Mouse (Mus musculus): ENCODE data around the gene Rbm26. TPM values are rescaled to one million over a fixed set of nuclear protein-coding genes. Genes with fewer than 3 reads are reported as not detected.

Rbm26 gene
- polyA plus RNA-seq (2016; fragmentation: Nextera tagmentation; extraction: Ambion mirVana), result 43.7 and 48.2 TPM in 2 replicates

DNA sequence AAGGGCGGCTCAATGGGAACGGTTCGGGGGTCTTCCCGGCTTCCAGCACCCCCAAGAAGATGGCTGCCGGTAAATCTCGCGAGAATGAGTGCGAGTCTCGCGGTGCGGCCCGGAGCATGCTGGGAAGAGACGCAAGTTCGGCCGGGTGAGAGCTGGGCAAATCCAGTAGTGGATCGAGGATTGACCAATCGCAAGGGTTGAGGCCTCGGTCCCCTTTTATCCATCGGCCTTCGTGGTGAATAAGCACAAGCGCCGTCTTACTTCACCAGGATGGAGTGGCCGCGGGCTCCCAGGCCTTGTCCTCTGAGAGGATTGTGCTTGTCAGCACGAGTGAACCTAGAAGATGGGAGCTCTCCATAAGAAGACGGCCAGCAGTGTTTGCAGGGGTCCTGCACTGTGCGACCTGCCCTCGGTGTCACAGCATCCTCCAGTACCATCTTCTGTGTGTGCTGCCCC lies at the start of gene Rbm26:
TSS of gene Rbm26 (minus strand) at position 90 of the 456 bp plus-strand sequence.
- Histone ChIP-seq H3K27ac (peak within 1 kb of the TSS; percentile 96), H3K4me3 (replicated peaks) (peak within 1 kb of the TSS; percentile 99), H3K9ac (peak within 1 kb of the TSS; percentile 100), H3K36me3 (replicated peaks) (no peaks in the 10 kb centered on the region), H3K27me3 (no peaks in the 10 kb centered on the region), H3K4me1 (peaks cover 26% of the 10 kb centered on the region), H3K9me3 (no peaks in the 10 kb centered on the region), H3K4me2 (peak within 1 kb of the TSS; percentile 82)
- ATAC-seq (ENCODE audit: low FRiP score), result peak; percentile 98
- WGBS, result under 1% methylated on average over 28 of the region's 28 CpGs

DNA sequence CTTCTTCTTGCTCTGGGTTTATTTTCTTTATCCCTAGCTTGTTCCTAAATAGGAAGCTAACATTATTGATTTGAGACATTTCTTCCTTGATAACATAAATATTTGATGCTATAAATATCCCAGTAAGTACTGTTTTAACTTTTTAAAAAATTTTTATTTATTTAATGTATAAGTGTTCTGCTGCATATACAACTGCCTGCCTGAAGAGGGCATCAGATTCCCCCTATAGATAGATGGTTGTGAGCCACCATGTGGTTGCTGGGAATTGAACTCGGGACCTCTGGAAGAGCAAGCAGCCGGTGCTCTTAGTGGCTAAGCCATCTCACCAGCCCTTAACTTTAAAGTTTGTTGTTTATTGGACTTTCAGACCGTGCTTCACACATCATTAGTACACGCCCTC lies 48.7 kb upstream of the Rbm26 start:
- 88% methylated on average over 4 of the region's 4 CpGs for whole genome bisulfite sequencing
- Histone ChIP-seq H3K27me3 (no peaks in the 10 kb centered on the region), H3K4me3 (replicated peaks) (no peak overlapping the region), H3K4me1 (no peaks in the 10 kb centered on the region), H3K36me3 (replicated peaks) (no peaks in the 10 kb centered on the region), H3K27ac (no peak overlapping the region), H3K9me3 (no peaks in the 10 kb centered on the region), H3K4me2 (no peak overlapping the region), H3K9ac (no peak overlapping the region)
- ATAC-seq (ENCODE audit: low FRiP score), result no peak

DNA sequence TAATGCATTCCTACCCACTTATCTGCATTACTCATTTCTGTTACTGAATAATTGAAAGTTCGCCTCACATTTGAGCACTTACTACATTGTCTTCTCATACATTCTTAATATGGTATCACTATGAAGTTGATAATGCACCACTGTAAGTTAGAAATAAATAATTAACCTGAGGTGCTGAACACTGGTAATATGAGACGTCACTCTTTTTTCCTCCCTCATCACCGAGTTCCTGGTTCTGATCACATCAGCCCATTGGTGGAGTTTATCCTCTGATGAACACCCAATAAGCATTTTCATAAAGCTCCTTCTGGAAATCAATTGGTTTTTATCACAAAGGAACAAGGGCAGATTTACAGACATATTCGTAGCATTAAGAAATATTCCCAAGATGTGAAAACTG lies 45.1 kb upstream of the Rbm26 start:
- Histone ChIP-seq H3K4me1 (no peaks in the 10 kb centered on the region), H3K4me3 (replicated peaks) (no peak overlapping the region), H3K9me3 (no peaks in the 10 kb centered on the region), H3K27me3 (no peaks in the 10 kb centered on the region), H3K36me3 (replicated peaks) (no peaks in the 10 kb centered on the region), H3K27ac (no peak overlapping the region), H3K9ac (no peak overlapping the region), H3K4me2 (no peak overlapping the region)
- 86% methylated on average over 4 of the region's 4 CpGs for WGBS
- no peak for ATAC-seq (ENCODE audit: low FRiP score)

DNA sequence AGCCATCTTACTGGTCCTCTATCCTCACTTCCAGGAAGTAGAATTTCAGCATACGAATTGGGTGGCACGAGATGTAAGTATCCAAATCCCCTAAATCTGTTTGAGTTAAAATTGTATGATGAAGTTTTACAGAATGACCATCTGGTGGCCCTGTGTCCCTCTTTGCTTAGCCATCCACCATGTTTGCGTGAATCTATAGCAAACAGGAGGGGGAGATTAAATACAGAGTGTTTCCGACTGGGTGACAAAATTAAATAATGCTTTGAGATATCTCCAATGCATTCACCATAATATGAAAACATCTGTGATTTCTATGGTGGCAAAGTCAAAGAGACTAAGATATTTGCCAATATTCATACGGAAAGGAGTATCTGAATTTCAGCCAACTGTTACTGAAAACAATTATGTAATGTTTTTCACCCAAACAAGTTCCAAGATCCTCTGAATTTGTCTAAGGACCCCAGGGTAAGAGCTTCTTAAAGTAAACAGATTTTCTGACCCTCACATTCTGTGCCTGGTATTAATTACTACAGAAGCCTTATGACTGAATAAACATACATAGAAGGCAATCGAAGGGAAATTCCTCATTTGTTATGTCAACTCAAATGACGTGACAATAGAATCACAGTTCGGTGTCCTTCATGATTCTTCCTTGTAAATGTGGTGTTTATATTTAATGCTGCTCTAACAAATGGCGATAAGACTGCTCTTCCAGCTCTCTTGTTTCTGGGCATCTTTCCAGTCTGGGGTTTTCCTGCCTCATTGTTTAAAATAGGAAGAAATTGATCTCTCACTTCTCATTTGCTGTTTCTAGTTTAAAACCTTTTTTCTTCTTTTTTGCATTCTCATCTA lies 42.6 kb upstream of the Rbm26 start:
- H3K27me3 ChIP-seq, result no peaks in the 10 kb centered on the region
- 83% methylated on average over 9 of the region's 9 CpGs for WGBS
- no peak overlapping the region for H3K4me2 ChIP-seq
- no peak overlapping the region for H3K27ac ChIP-seq
- H3K36me3 ChIP-seq (replicated peaks), result no peaks in the 10 kb centered on the region
- H3K4me1 ChIP-seq, result no peaks in the 10 kb centered on the region
- H3K4me3 ChIP-seq (replicated peaks), result no peak overlapping the region
- H3K9me3 ChIP-seq, result no peaks in the 10 kb centered on the region
- ATAC-seq (ENCODE audit: low FRiP score), result no peak
- H3K9ac ChIP-seq, result no peak overlapping the region

DNA sequence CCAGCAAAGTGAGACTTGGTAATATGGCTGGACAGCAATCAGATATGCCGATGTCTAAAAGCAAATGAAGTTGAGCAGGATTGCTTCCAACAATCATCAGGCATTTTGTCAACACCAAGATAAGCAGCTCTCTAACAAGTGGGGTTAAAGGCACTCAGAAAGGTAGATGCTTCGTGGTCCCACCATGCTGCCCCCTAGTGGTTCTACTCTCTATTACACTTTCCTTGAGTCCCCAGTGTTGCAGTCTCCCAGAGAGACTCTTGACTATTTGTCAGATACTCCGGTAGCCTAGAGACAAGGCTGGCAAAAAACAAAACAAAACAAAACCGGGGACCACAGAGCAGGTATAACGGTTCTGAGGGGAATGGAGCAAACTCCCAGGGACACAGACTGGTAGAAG lies 21.3 kb upstream of the Rbm26 start:
- WGBS, result 57% methylated on average over 5 of the region's 5 CpGs
- Histone ChIP-seq H3K27ac (no peak overlapping the region), H3K36me3 (replicated peaks) (no peaks in the 10 kb centered on the region), H3K9me3 (no peaks in the 10 kb centered on the region), H3K4me3 (replicated peaks) (no peak overlapping the region), H3K27me3 (no peaks in the 10 kb centered on the region), H3K4me2 (no peak overlapping the region), H3K9ac (no peak overlapping the region), H3K4me1 (no peaks in the 10 kb centered on the region)
- no peak for ATAC-seq (ENCODE audit: low FRiP score)

DNA sequence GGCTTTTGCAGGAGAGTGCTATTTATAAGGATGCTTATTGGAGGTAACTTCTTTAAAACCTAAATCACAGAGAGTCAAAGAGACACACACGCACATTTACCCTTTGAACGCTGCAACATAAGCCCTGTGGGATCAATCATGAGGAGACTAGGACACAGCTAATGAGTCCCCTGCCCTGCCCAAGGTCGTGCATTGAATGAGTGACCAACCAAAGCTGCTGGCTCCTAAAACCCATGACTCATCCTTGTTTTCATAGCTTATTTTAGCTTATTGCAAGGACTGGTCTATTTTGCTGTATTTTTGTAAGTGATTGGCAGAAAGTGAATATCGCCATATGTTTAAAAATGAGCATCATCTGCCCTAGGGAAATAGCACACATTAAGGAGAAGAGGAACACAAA lies 17.6 kb upstream of the Rbm26 start:
- H3K27me3 ChIP-seq, result no peaks in the 10 kb centered on the region

DNA sequence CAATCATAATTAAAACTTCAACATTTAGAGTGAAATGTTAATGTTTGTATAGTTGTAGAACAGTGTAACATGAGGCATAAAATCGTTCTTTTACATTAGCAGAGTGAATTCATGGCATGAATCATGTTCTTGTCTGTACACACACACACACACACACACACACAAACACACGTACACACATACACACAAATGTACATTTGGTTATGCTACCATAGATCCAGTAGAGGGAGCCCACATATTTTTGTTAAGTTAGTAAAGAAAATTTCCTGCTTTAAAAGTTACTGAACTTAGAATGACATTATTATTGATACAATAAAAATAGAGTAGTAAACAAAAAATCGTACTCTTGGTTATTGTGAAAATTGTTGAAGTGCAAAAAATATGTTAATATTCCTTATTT lies 7.7 kb upstream of the Rbm26 start:
- Histone ChIP-seq H3K9ac (no peak overlapping the region), H3K4me2 (no peak overlapping the region), H3K4me3 (replicated peaks) (no peak overlapping the region), H3K4me1 (no peaks in the 10 kb centered on the region), H3K27ac (no peak overlapping the region), H3K36me3 (replicated peaks) (no peaks in the 10 kb centered on the region), H3K9me3 (no peaks in the 10 kb centered on the region), H3K27me3 (no peaks in the 10 kb centered on the region)
- WGBS, result 75% methylated on average over 3 of the region's 3 CpGs
- ATAC-seq (ENCODE audit: low FRiP score), result no peak

More for the DNA sequence above, 17.6 kb upstream of the Rbm26 start:
- Histone ChIP-seq H3K9ac (no peak overlapping the region), H3K4me3 (replicated peaks) (no peak overlapping the region), H3K4me2 (no peak overlapping the region), H3K27ac (no peak overlapping the region), H3K4me1 (no peaks in the 10 kb centered on the region), H3K36me3 (replicated peaks) (no peaks in the 10 kb centered on the region), H3K9me3 (no peaks in the 10 kb centered on the region)
- WGBS, result 63% methylated on average over 4 of the region's 4 CpGs
- no peak for ATAC-seq (ENCODE audit: low FRiP score)

DNA sequence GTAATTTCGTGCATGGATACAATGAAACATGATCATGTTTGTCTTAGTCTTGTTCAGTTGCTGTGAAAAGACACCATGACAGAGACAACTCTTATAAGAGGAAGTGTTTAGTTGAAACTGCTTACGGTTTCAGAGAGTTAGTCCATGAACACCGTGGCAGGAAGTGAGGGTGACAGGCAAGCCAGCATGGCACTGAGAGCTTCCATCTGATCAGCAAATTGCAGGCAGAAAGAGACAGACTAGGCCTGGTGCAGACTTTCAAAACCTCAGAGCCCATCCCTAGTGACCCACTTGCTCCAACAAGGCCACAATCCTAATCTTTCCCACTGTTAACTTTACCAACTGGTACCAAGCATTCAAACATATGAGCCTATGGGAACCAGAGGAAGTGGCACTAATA lies 5.7 kb upstream of the Rbm26 start:
- Histone ChIP-seq H3K27ac (no peak overlapping the region), H3K9ac (no peak overlapping the region), H3K36me3 (replicated peaks) (no peaks in the 10 kb centered on the region), H3K4me1 (no peaks in the 10 kb centered on the region; the same call in 1 of the 2 replicates), H3K4me3 (replicated peaks) (no peak overlapping the region), H3K9me3 (no peaks in the 10 kb centered on the region), H3K4me2 (no peak overlapping the region), H3K27me3 (no peaks in the 10 kb centered on the region)
- no peak for ATAC-seq (ENCODE audit: low FRiP score)
- WGBS, result 84% methylated on average over 3 of the region's 3 CpGs

DNA sequence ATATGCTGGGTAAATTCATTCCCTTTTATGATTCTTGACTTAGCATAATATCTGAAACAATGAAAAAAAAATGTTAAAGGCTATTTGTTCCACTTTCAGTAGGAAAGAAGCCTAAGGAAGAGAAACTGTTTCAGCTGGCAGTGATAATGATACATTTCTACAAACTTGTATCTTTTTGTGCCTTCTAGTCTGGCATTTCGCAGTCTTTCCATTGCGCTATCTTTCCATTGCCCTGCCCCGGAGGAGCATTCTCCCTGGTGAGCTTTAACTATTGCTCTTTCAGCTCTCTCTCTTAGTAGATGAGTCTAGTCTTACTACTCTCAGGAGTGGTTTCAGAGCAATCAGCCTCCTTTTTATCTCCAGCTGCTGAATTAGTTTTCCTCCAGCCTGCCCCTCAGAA lies 2.6 kb upstream of the Rbm26 start:
- Histone ChIP-seq H3K36me3 (replicated peaks) (no peaks in the 10 kb centered on the region), H3K9me3 (no peaks in the 10 kb centered on the region)
- 95% methylated on average over 3 of the region's 3 CpGs for WGBS

DNA sequence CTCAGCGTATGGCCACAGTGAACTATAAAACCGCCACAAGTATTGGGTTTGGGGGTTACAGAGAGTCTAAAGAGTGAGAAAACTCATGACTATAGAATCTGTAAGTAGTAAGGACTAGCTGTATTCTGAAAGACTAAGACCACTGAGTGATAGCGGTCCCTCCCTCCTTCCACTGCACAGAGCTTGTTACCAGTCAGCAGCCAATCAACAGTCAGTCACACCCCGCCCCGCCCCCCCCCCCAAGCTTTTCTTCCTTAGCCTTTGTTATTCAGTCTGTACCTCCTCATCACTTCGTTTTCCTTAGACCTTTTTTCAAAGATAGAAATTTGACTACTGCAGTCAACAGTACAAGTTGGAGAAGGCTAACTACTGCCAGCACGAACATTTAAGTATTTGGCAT lies 1.9 kb upstream of the Rbm26 start:
- H3K9me3 ChIP-seq, result no peaks in the 10 kb centered on the region
- 65% methylated on average over 6 of the region's 7 CpGs for WGBS
- peaks cover 16% of the 10 kb centered on the region for H3K4me1 ChIP-seq
- no peaks in the 10 kb centered on the region for H3K36me3 ChIP-seq (replicated peaks)
- ATAC-seq (ENCODE audit: low FRiP score), result no peak
- no peak overlapping the region for H3K4me2 ChIP-seq
- H3K4me3 ChIP-seq (replicated peaks), result no peak overlapping the region
- H3K9ac ChIP-seq, result no peak overlapping the region
- no peak overlapping the region for H3K27ac ChIP-seq
- no peaks in the 10 kb centered on the region for H3K27me3 ChIP-seq

More for the DNA sequence above, 2.6 kb upstream of the Rbm26 start:
- Histone ChIP-seq H3K4me3 (replicated peaks) (no peak overlapping the region), H3K27ac (no peak overlapping the region), H3K4me2 (no peak overlapping the region), H3K4me1 (peaks cover 13% of the 10 kb centered on the region), H3K9ac (no peak overlapping the region), H3K27me3 (no peaks in the 10 kb centered on the region)
- no peak for ATAC-seq (ENCODE audit: low FRiP score)

DNA sequence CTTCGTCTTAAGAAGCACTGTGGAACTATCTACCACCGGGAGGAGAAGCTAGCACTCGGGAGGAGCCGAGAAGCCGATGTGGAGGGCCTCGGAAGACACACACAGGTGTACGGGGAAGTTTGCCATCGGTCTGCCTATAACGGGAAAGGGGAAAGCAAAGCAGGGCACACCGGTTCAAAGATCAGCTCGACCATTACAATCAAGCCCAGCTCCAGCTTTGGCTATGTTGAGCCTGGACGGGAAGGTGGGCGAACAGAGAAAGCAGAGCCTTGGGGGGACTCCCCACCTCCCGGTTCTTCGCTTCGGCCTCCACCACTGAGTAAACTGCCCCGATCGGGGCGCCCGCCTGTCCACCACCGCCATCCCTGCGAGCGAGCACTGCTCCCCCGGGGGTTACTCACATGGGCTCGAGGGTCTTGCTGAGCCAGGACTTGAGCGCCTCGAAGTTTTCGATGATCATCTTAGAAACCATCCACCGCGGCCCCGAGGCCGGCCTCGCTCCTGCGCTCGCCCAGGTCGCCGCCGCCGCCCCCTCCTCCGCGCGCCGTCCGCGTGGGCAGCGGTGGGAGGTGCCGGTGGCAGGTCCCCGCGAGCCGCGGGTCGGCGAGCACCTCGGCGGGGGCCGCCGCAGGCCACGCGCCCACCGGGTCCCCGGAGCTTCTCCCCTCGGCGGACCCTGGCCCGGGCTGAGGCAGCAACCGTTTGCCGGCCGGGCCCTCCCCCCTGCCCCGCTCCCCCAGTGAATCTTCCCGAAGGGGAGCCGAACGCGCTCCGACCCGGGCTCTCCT lies 552 bp downstream of the Rbm26 start:
- Histone ChIP-seq H3K27ac (peak overlapping the region; percentile 96), H3K4me2 (peak overlapping the region; percentile 82), H3K9me3 (no peaks in the 10 kb centered on the region), H3K4me3 (replicated peaks) (peak overlapping the region; percentile 99), H3K36me3 (replicated peaks) (no peaks in the 10 kb centered on the region), H3K9ac (peak overlapping the region; percentile 100), H3K27me3 (no peaks in the 10 kb centered on the region), H3K4me1 (peaks cover 27% of the 10 kb centered on the region)
- WGBS, result under 1% methylated on average over 51 of the region's 74 CpGs
- ATAC-seq (ENCODE audit: low FRiP score), result peak; percentile 89

DNA sequence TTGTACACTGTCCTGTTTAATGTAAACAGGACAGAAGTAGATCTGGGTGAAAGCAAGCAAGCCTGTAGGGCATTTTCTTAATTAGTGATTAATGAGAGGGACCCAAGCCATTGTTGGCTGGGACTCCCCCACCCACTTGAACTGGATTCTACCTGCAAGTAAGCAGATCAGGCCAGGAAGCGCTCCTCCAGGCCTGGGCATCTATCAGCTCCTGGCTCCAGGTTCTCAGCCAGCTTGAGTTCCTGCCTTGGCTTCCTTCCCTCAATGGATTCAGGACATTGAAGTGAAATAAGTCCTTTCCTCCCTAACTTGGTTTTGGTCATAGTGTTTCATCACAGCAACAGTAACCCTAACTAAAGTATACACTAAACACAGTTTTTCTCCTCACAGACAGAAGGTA lies 9.9 kb downstream of the Rbm26 start:
- Histone ChIP-seq H3K36me3 (replicated peaks) (no peaks in the 10 kb centered on the region), H3K9me3 (no peaks in the 10 kb centered on the region), H3K27me3 (no peaks in the 10 kb centered on the region), H3K9ac (no peak overlapping the region), H3K4me3 (replicated peaks) (no peak overlapping the region), H3K4me1 (peaks cover 7% of the 10 kb centered on the region), H3K27ac (no peak overlapping the region), H3K4me2 (no peak overlapping the region)
- ATAC-seq (ENCODE audit: low FRiP score), result no peak
- WGBS, result 91% methylated on average over 1 of the region's 1 CpGs
